Mouse (Mus musculus): ENCODE results near the gene Chst10. TPM values are rescaled to one million over a fixed set of nuclear protein-coding genes. Genes with fewer than 3 reads are reported as not detected.

Gene Chst10
- polyA plus RNA-seq, 1 experiment from 2014 or later = 4.9 TPM

- Histone ChIP-seq H3K27ac (ENCODE audit: low read length) (no peak overlapping the region), H3K9me3 (ENCODE audit: low read length) (no peaks in the 10 kb centered on the region), H3K36me3 (ENCODE audit: insufficient read depth, low read length) (no peaks in the 10 kb centered on the region), H3K27me3 (ENCODE audit: insufficient read depth, low read length) (no peaks in the 10 kb centered on the region), H3K4me2 (replicated peaks; ENCODE audit: low read depth, low read length) (no peak overlapping the region), H3K4me3 (ENCODE audit: low read length) (no peak overlapping the region), H3K4me1 (ENCODE audit: insufficient read depth, low read length) (no peaks in the 10 kb centered on the region), H3K9ac (replicated peaks; ENCODE audit: low read length) (no peak overlapping the region)
- 82% methylated on average over 5 of the region's 5 CpGs for WGBS
- ATAC-seq (ENCODE audit: low FRiP score, low TSS enrichment) = no peak
Observed at GRCm38 (mm10) chr1:38873911-38874310, 24.1 kb downstream of the Chst10 start.

GRCm38 (mm10) chr1:38871834-38872233 is 26.1 kb downstream of the Chst10 start:
- H3K36me3 ChIP-seq (ENCODE audit: insufficient read depth, low read length) = no peaks in the 10 kb centered on the region
- H3K27ac ChIP-seq (ENCODE audit: low read length) = no peak overlapping the region
- no peaks in the 10 kb centered on the region for H3K27me3 ChIP-seq (ENCODE audit: insufficient read depth, low read length)
- WGBS = 86% methylated on average over 6 of the region's 6 CpGs
- H3K4me1 ChIP-seq (ENCODE audit: insufficient read depth, low read length) = no peaks in the 10 kb centered on the region
- no peak overlapping the region for H3K4me2 ChIP-seq (replicated peaks; ENCODE audit: low read depth, low read length)
- H3K9ac ChIP-seq (replicated peaks; ENCODE audit: low read length) = no peak overlapping the region
- ATAC-seq (ENCODE audit: low FRiP score, low TSS enrichment) = no peak
- H3K4me3 ChIP-seq (ENCODE audit: low read length) = no peak overlapping the region
- no peaks in the 10 kb centered on the region for H3K9me3 ChIP-seq (ENCODE audit: low read length)

GRCm38 (mm10) chr1:38869398-38870195 is 28.4 kb downstream of the Chst10 start:
- WGBS = 53% methylated on average over 13 of the region's 13 CpGs
- no peaks in the 10 kb centered on the region for H3K9me3 ChIP-seq (ENCODE audit: low read length)
- no peak for ATAC-seq (ENCODE audit: low FRiP score, low TSS enrichment)

GRCm38 (mm10) chr1:38866242-38866641 is 31.7 kb downstream of the Chst10 start:
- H3K4me1 ChIP-seq (ENCODE audit: insufficient read depth, low read length) = no peaks in the 10 kb centered on the region
- H3K4me2 ChIP-seq (replicated peaks; ENCODE audit: low read depth, low read length) = no peak overlapping the region
- H3K9ac ChIP-seq (replicated peaks; ENCODE audit: low read length) = no peak overlapping the region
- no peak for ATAC-seq (ENCODE audit: low FRiP score, low TSS enrichment)
- 62% methylated on average over 5 of the region's 5 CpGs for WGBS
- H3K27ac ChIP-seq (ENCODE audit: low read length) = no peak overlapping the region
- H3K27me3 ChIP-seq (ENCODE audit: insufficient read depth, low read length) = no peaks in the 10 kb centered on the region
- H3K4me3 ChIP-seq (ENCODE audit: low read length) = no peak overlapping the region
- no peaks in the 10 kb centered on the region for H3K9me3 ChIP-seq (ENCODE audit: low read length)
- H3K36me3 ChIP-seq (ENCODE audit: insufficient read depth, low read length) = no peaks in the 10 kb centered on the region

More at GRCm38 (mm10) chr1:38869398-38870195, 28.4 kb downstream of the Chst10 start:
- no peak overlapping the region for H3K4me3 ChIP-seq (ENCODE audit: low read length)
- no peaks in the 10 kb centered on the region for H3K36me3 ChIP-seq (ENCODE audit: insufficient read depth, low read length)
- H3K9ac ChIP-seq (replicated peaks; ENCODE audit: low read length) = no peak overlapping the region
- no peaks in the 10 kb centered on the region for H3K27me3 ChIP-seq (ENCODE audit: insufficient read depth, low read length)
- no peak overlapping the region for H3K27ac ChIP-seq (ENCODE audit: low read length)
- H3K4me2 ChIP-seq (replicated peaks; ENCODE audit: low read depth, low read length) = no peak overlapping the region
- H3K4me1 ChIP-seq (ENCODE audit: insufficient read depth, low read length) = no peaks in the 10 kb centered on the region

- Histone ChIP-seq H3K4me3 (ENCODE audit: low read length) (no peak overlapping the region), H3K4me1 (ENCODE audit: insufficient read depth, low read length) (no peaks in the 10 kb centered on the region), H3K27ac (ENCODE audit: low read length) (no peak overlapping the region), H3K4me2 (replicated peaks; ENCODE audit: low read depth, low read length) (no peak overlapping the region), H3K27me3 (ENCODE audit: insufficient read depth, low read length) (no peaks in the 10 kb centered on the region), H3K36me3 (ENCODE audit: insufficient read depth, low read length) (no peaks in the 10 kb centered on the region), H3K9ac (replicated peaks; ENCODE audit: low read length) (no peak overlapping the region), H3K9me3 (ENCODE audit: low read length) (no peaks in the 10 kb centered on the region)
- no peak for ATAC-seq (ENCODE audit: low FRiP score, low TSS enrichment)
- WGBS = 69% methylated on average over 9 of the region's 9 CpGs
Observed at GRCm38 (mm10) chr1:38864341-38864740, 33.6 kb downstream of the Chst10 start.

- no peak for ATAC-seq (ENCODE audit: low FRiP score, low TSS enrichment)
- no peaks in the 10 kb centered on the region for H3K36me3 ChIP-seq (ENCODE audit: insufficient read depth, low read length)
- H3K9me3 ChIP-seq (ENCODE audit: low read length) = no peaks in the 10 kb centered on the region
- H3K9ac ChIP-seq (replicated peaks; ENCODE audit: low read length) = no peak overlapping the region
- H3K4me3 ChIP-seq (ENCODE audit: low read length) = no peak overlapping the region
- H3K4me1 ChIP-seq (ENCODE audit: insufficient read depth, low read length) = no peaks in the 10 kb centered on the region
- H3K27me3 ChIP-seq (ENCODE audit: insufficient read depth, low read length) = no peaks in the 10 kb centered on the region
- no peak overlapping the region for H3K27ac ChIP-seq (ENCODE audit: low read length)
- 17% methylated on average over 4 of the region's 4 CpGs for WGBS
- no peak overlapping the region for H3K4me2 ChIP-seq (replicated peaks; ENCODE audit: low read depth, low read length)
Observed at GRCm38 (mm10) chr1:38862213-38862612, 35.7 kb downstream of the Chst10 start.

GRCm38 (mm10) chr1:38860867-38861524 is 37.0 kb downstream of the Chst10 start:
- Histone ChIP-seq H3K27me3 (ENCODE audit: insufficient read depth, low read length) (no peaks in the 10 kb centered on the region), H3K4me3 (ENCODE audit: low read length) (no peak overlapping the region), H3K4me1 (ENCODE audit: insufficient read depth, low read length) (no peaks in the 10 kb centered on the region), H3K36me3 (ENCODE audit: insufficient read depth, low read length) (no peaks in the 10 kb centered on the region), H3K9ac (replicated peaks; ENCODE audit: low read length) (no peak overlapping the region), H3K4me2 (replicated peaks; ENCODE audit: low read depth, low read length) (no peak overlapping the region), H3K27ac (ENCODE audit: low read length) (no peak overlapping the region), H3K9me3 (ENCODE audit: low read length) (no peaks in the 10 kb centered on the region)
- 85% methylated on average over 9 of the region's 9 CpGs for WGBS
- ATAC-seq (ENCODE audit: low FRiP score, low TSS enrichment) = no peak

- Histone ChIP-seq H3K27ac (ENCODE audit: low read length) (no peak overlapping the region), H3K27me3 (ENCODE audit: insufficient read depth, low read length) (no peaks in the 10 kb centered on the region)
- WGBS = 72% methylated on average over 5 of the region's 5 CpGs
Observed at GRCm38 (mm10) chr1:38860207-38860606, 37.8 kb downstream of the Chst10 start.

GRCm38 (mm10) chr1:38856196-38856595 is 41.8 kb downstream of the Chst10 start:
- no peak overlapping the region for H3K27ac ChIP-seq (ENCODE audit: low read length)
- no peaks in the 10 kb centered on the region for H3K27me3 ChIP-seq (ENCODE audit: insufficient read depth, low read length)
- no peak overlapping the region for H3K9ac ChIP-seq (replicated peaks; ENCODE audit: low read length)
- WGBS = 11% methylated on average over 3 of the region's 3 CpGs
- H3K4me2 ChIP-seq (replicated peaks; ENCODE audit: low read depth, low read length) = no peak overlapping the region
- no peaks in the 10 kb centered on the region for H3K4me1 ChIP-seq (ENCODE audit: insufficient read depth, low read length)
- no peak for ATAC-seq (ENCODE audit: low FRiP score, low TSS enrichment)
- H3K36me3 ChIP-seq (ENCODE audit: insufficient read depth, low read length) = no peaks in the 10 kb centered on the region
- no peaks in the 10 kb centered on the region for H3K9me3 ChIP-seq (ENCODE audit: low read length)
- H3K4me3 ChIP-seq (ENCODE audit: low read length) = no peak overlapping the region

More at GRCm38 (mm10) chr1:38860207-38860606, 37.8 kb downstream of the Chst10 start:
- no peaks in the 10 kb centered on the region for H3K9me3 ChIP-seq (ENCODE audit: low read length)
- H3K4me3 ChIP-seq (ENCODE audit: low read length) = no peak overlapping the region
- no peak for ATAC-seq (ENCODE audit: low FRiP score, low TSS enrichment)
- no peak overlapping the region for H3K4me2 ChIP-seq (replicated peaks; ENCODE audit: low read depth, low read length)
- H3K36me3 ChIP-seq (ENCODE audit: insufficient read depth, low read length) = no peaks in the 10 kb centered on the region
- H3K9ac ChIP-seq (replicated peaks; ENCODE audit: low read length) = no peak overlapping the region
- no peaks in the 10 kb centered on the region for H3K4me1 ChIP-seq (ENCODE audit: insufficient read depth, low read length)

- Histone ChIP-seq H3K9ac (replicated peaks; ENCODE audit: low read length) (no peak overlapping the region), H3K4me3 (ENCODE audit: low read length) (no peak overlapping the region), H3K4me2 (replicated peaks; ENCODE audit: low read depth, low read length) (no peak overlapping the region), H3K27me3 (ENCODE audit: insufficient read depth, low read length) (no peaks in the 10 kb centered on the region), H3K27ac (ENCODE audit: low read length) (no peak overlapping the region), H3K4me1 (ENCODE audit: insufficient read depth, low read length) (no peaks in the 10 kb centered on the region), H3K36me3 (ENCODE audit: insufficient read depth, low read length) (no peaks in the 10 kb centered on the region), H3K9me3 (ENCODE audit: low read length) (no peaks in the 10 kb centered on the region)
- 62% methylated on average over 2 of the region's 2 CpGs for WGBS
- ATAC-seq (ENCODE audit: low FRiP score, low TSS enrichment) = no peak
Observed at GRCm38 (mm10) chr1:38852250-38852649, 45.7 kb downstream of the Chst10 start.
